Mouse (Mus musculus) hematopoietic stem cell, adult 5-6 weeks (primary cell): Measurements from ENCODE around the gene Chit1. TPM values are rescaled to one million over a fixed set of nuclear protein-coding genes. Genes with fewer than 3 reads are reported as not detected.

Experiments
- ATAC-seq, 2 experiments: fragments of 125-278 bp in 1 of 2; replicated peaks in 1 of 2; 2 replicates each; pipeline ENCODE4 v1.8.0; 2016 to 2017; ENCODE audit warnings: inconsistent platforms in 2 of 2, mild to moderate bottlenecking in 2 of 2, moderate number of reproducible peaks in 2 of 2, low read depth in 1 of 2, moderate TSS enrichment in 1 of 2; ENCODE audit not compliant: low FRiP score in 2 of 2, poor library complexity in 2 of 2, severe bottlenecking in 2 of 2, insufficient read depth in 1 of 2, low TSS enrichment in 1 of 2
- total RNA-seq: library from RNA; stranded (forward); fragments of 172-1452, 232-1000 nt; gene quantifications from 2 replicates; pipeline ENCODE4 v1.2.3, GENCODE M21; 2017

Chit1 gene
- total RNA-seq, 1 experiment from 2014 or later = not detected

GRCm38 (mm10) chr1:134077389-134078060 lies 33.5 kb upstream of the Chit1 start:
- no peak for ATAC-seq

DNA sequence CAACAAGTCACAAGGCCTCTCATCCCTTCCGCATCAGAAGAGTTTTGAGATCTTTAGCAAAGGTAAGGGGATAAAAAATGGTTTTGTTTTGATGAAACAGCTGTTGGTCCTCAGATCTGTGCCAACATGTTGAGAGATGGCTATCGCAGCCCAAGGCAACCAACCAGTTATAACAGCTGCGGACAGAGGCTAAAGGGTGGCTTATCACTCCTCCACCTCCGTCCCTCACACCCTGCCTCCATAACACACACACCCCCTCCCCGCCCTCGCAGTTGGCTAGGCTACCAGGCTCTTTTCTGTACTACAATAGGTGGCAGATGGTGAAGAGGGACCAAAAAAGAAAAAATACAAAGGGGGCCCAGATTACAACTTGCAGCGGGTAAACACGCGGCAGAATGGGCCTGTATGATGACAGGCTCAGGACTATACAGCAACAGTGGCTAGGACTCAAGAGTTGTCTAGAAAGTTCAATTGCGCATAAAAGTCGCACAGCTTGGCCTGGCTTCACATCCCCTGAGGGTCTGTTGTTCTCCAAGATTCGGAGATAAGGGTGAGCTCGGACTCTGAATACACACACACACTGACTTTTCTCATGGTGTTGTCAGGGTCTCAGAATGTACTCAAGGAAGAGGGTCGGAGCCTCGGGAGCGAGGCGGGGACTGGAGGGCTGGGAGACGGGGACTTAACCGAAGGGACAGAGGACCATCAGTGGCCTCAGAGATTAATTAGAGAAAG lies 32.8 kb upstream of the Chit1 start:
- peak in 1 of 2 experiments; percentile 0; a peak in 1 of 4 replicates for ATAC-seq

GRCm38 (mm10) chr1:134078802-134079476 lies 32.1 kb upstream of the Chit1 start, which contains the start of gene Btg2:
Btg2 (minus strand) TSS chr1:134079120.
- peak; percentile 69 to 72 for ATAC-seq

GRCm38 (mm10) chr1:134079477-134080163 lies 31.4 kb upstream of the Chit1 start:
- no peak for ATAC-seq

- no peak for ATAC-seq
These were observed 30.6 kb upstream of the Chit1 start for GRCm38 (mm10) chr1:134080406-134080805.

GRCm38 (mm10) chr1:134080881-134081450 lies 30.1 kb upstream of the Chit1 start:
- ATAC-seq = no peak

GRCm38 (mm10) chr1:134082987-134083516 lies 28.0 kb upstream of the Chit1 start:
- peak; percentile 2 to 9; a peak in 2 of 4 replicates for ATAC-seq

- no peak for ATAC-seq
These were observed 27.4 kb upstream of the Chit1 start for GRCm38 (mm10) chr1:134083676-134084075.

DNA sequence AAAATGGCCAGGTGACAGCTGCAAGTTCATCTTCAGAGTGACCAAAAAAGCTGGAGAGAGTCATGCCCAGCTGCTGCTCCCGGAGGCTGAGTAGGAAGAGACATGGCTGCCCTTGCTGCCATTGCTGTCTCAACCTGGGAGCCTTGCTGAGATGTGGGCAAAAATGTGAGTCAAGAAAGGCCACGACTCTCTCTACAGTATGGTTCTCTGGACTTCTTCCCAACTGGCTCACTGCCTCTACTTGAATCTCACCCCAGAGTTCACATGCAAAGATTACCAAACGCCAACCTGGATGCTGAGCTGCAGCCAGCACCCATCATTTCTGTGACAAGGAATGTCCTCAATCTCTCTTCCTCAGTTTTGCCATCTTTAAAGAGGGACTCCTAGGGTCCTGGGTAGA lies 26.9 kb upstream of the Chit1 start:
- ATAC-seq = no peak

GRCm38 (mm10) chr1:134086017-134086416 lies 25.0 kb upstream of the Chit1 start:
- ATAC-seq = no peak

DNA sequence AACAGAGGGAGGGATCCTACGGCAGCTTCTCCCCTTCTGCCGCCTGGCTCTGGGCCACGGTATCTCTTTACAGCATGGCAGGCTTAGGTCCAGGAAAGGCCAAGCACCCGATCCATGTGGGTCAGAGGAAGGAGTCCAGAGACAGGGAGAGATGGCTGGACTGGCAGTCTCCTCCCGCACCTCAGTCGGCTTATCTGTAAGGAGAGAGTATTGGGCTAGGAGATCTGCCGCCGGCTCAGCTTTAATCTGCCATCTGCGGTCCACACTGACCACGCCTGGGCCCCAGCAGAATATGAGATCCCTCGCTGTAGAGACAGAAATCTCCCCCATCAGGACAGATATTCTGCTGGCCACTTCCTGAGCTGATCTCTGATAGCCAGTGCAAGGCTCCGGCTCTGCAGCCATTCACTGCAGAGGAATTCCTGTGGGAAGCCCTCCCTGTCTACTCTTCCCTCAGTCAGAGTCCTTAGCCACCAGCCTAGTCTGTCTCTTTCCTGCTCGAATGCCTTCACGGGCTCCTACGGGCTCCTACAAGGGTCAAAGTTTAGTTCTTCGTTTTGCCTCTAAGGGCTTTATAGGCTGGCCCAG lies 24.1 kb upstream of the Chit1 start:
- no peak for ATAC-seq

DNA sequence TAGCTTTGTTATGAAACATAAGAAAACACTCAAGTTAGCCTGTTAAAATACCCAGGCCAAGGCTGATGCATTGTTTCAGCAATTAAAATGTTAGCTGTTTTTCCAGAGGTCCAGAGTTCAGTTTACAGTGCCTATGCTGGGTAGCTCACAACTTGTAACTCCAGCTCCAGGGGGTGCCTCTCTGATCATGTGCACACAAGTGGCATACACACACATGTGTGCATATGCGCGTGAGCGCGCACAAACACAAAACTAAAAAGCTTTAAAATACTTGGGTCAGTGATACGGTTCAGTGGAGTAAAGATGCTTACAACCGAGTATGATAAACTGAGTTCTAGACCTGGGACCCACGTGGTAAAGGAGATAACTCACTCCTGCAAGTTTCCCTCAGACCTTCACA lies 22.0 kb upstream of the Chit1 start:
- no peak for ATAC-seq

DNA sequence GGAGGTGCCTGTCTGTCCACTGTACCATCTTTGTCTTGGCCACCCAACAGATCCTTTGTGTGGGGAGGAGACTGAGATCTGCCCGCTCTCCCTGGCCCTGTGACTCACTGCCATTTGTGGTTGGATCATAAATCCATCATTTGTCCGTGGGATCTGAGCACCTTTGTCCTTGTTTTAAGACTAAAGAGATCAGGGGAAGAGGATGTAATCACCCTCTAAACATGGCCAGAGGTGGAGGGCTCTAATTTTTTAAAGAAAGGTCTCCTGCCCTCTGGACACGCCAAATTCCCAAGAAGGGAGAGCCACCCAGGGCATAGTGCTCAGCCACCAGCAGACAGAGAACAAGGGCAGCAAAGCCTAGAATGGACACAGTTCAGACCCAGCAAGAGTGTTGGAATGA lies 19.2 kb upstream of the Chit1 start:
- no peak for ATAC-seq

DNA sequence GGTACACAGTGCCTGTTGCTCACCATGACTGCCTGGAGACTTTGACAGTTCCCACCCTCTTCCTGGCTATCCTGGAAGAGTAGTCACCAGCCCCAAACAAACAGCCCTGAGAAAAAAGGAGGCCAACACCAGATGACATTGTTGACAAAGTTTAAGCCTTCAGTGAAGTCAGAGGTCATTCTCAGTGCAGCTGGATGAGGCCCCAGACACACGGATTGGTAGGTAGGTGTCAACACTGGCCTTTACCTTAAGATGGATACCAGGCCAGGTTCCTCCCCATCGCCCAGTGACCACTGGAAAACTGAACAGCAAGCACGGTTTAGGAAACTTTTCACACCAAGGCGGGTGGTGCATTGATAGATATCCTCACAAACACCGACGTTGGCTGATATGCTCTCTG lies 18.7 kb upstream of the Chit1 start:
- ATAC-seq = no peak

DNA sequence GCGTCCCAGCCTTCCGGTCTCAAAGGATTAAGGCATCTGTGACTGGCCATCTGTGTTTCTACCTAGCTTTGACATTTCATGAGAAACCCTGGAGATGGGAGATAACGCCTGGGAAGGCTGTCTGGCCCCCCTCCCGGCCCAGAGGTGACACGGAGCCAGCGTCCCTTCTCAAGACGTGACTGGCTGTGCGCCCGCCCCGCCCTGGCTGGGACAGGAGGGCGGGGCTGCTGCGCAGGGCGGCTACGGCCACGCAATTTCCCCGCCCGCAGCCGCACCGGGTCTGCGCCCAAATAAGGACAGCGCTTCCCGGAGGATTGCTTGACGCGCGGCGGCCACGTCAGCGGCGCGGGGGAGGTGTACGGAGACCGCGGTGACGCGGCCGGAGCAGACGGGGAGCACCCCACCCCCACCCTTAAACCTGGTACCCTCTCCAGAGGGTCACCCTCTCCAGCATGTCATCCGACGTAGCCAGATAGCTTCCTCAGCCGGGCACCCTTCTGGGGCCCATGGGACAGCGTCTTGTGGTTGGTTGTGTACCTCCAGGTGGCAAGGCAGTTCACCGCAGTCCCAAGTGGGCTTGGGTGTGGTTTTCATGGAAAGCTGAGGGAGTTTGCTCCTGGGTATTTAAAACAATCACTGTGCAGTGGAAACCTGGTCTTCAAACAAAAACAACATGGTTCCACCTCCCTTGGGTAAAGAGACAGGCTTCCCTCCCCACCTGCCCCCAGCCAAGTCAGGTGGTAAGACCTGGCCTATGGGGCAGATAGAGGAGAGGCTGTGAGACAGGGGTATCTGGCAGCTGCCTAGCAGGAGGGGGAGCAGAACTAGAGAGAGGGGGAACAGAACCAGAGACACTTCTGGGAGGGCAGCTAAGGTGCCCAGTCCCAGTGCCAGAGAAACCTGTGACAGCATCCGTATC lies 17.9 kb upstream of the Chit1 start:
- ATAC-seq = peak; percentile 62 to 75
